Mouse (Mus musculus) bone marrow, adult 2 months (tissue): ENCODE data around the gene C2cd2. TPM values are rescaled to one million over a fixed set of nuclear protein-coding genes. Genes with fewer than 3 reads are reported as not detected.
A peak's percentile ranks its signal among the peaks of the same experiment; 100 is the strongest.
"Not testable (repeated sequence)": the region's sequence is repeated elsewhere in the genome, so short reads cannot be mapped to it uniquely, and the experiment has no call there.

Experiments used
- H3K27ac ChIP-seq: fragments of 200-500 bp; 2 replicates; pipeline ENCODE4 v1.5.1; 2012; ENCODE audit warnings: low read depth, mild to moderate bottlenecking, control low read depth, inconsistent platforms, low read length; ENCODE audit not compliant: control insufficient read depth, poor library complexity, insufficient read depth
- H3K4me1 ChIP-seq: fragments of 200-500 bp; 2 replicates; pipeline ENCODE4 v1.6.1; 2011; ENCODE audit warnings: low read length; ENCODE audit not compliant: control insufficient read depth, insufficient read depth
- H3K4me3 ChIP-seq: fragments of 200-500 bp; replicated peaks from 2 replicates; pipeline ENCODE3; 2011; ENCODE audit warnings: mild to moderate bottlenecking, low read depth, low read length, control low read depth; ENCODE audit not compliant: control insufficient read depth
- CTCF ChIP-seq: fragments of 200-500 bp; IDR thresholded peaks from 2 replicates; pipeline ENCODE4 v1.5.1; 2011; ENCODE audit warnings: low read length, control low read depth; ENCODE audit not compliant: control insufficient read depth, insufficient read depth
- POLR2A ChIP-seq: fragments of 200-500 bp; IDR thresholded peaks from 2 replicates; pipeline ENCODE4 v1.6.1; 2011; ENCODE audit warnings: low read depth, mild to moderate bottlenecking, control low read depth, low read length, borderline replicate concordance; ENCODE audit not compliant: control insufficient read depth
- WGBS: fragments of 180-500 bp; shearing (Covaris S2); methylation state at CpG from one replicate; pipeline ENCODE4 v1.1.7; 2018; 5-methylcytosine and 5-hydroxymethylcytosine counted together
- polyA plus RNA-seq: library from polyadenylated mRNA; stranded (reverse); fragments of >200 nt; gene quantifications from 2 replicates; pipeline ENCODE4 v1.2.4, GENCODE M21; 2011; ENCODE audit warnings: low replicate concordance; ENCODE audit not compliant: missing spikeins, insufficient read depth, insufficient read length

C2cd2 gene
- polyA plus RNA-seq, 1 experiment: 5.7 TPM

DNA sequence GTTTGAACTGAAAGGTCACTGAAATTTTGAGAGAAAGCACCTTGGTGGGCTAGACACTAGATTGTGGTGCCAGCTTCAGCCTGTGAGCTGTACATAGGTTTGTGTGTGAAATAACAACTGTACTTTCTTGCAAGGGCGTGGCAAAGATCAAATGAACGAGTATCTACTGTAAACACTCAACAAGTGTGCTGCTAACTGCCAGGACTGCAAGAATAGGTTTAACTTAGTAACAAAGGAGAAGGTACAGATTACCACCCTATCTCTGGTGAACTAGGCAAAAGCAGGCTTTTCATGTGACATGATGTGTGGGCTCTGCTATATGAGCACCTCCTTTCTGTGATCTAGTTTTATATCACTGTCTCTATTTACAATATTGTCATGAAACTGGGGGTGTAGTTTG, 9.1 kb downstream of the C2cd2 start:
- H3K4me3 ChIP-seq: no peak overlapping the region
- TF ChIP-seq CTCF (no peak), POLR2A (no peak)
- 70% methylated on average over 2 of the region's 2 CpGs for WGBS
- no peak overlapping the region for H3K27ac ChIP-seq
- peaks cover 4% of the 10 kb centered on the region; the same call in 1 of the 2 replicates for H3K4me1 ChIP-seq

GRCm38 (mm10) chr16:97952801-97953200, 9.6 kb downstream of the C2cd2 start:
- TF ChIP-seq POLR2A (no peak), CTCF (no peak)
- Histone ChIP-seq H3K4me3 (no peak overlapping the region), H3K4me1 (peaks cover 4% of the 10 kb centered on the region; the same call in 1 of the 2 replicates), H3K27ac (peak overlapping the region; percentile 31; the same call in 1 of the 2 replicates)
- 66% methylated on average over 9 of the region's 9 CpGs for WGBS

- Histone ChIP-seq H3K4me1 (peaks cover 4% of the 10 kb centered on the region; the same call in 1 of the 2 replicates), H3K4me3 (no peak overlapping the region), H3K27ac (peak overlapping the region; percentile 31; the same call in 1 of the 2 replicates)
- 65% methylated on average over 4 of the region's 4 CpGs for WGBS
- TF ChIP-seq CTCF (no peak), POLR2A (no peak)
These were observed 10.0 kb downstream of the C2cd2 start for GRCm38 (mm10) chr16:97952371-97952770.

- no peak overlapping the region for H3K27ac ChIP-seq
- peaks cover 4% of the 10 kb centered on the region; the same call in 1 of the 2 replicates for H3K4me1 ChIP-seq
- no peak for TF ChIP-seq POLR2A
- no peak for TF ChIP-seq CTCF
- H3K4me3 ChIP-seq: no peak overlapping the region
- WGBS: 91% methylated on average over 8 of the region's 8 CpGs
These were observed 12.3 kb downstream of the C2cd2 start for GRCm38 (mm10) chr16:97950061-97950460.

- Histone ChIP-seq H3K27ac (no peak overlapping the region), H3K4me1 (peaks cover 4% of the 10 kb centered on the region; the same call in 1 of the 2 replicates), H3K4me3 (no peak overlapping the region)
- TF ChIP-seq CTCF (no peak), POLR2A (no peak)
- WGBS: 56% methylated on average over 4 of the region's 4 CpGs
These were observed 13.6 kb downstream of the C2cd2 start for GRCm38 (mm10) chr16:97948836-97949235.

- H3K4me1 ChIP-seq, H3K27ac ChIP-seq, H3K4me3 ChIP-seq: not testable (repeated sequence)
- 25% methylated on average over 2 of the region's 2 CpGs for WGBS
These were observed 15.4 kb downstream of the C2cd2 start for GRCm38 (mm10) chr16:97946993-97947392.

DNA sequence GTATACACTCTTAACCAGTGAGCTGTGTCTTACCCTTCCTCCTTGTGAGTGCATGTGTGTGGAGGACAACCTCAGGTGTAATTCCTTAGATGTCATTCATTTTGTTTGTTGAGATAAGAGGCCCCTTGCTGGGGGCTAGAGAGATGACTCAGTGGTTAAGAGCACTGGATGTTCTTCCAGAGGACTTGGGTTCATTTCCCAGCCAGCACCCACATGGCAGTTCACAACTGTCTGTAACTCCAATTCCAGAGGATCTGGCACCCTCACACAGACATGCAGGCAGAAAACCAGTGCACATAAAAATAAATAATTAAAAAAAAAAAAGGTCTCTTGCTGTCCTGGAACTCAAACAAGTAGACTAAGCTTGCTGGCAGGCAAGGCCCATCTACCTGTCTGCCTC, 20.6 kb downstream of the C2cd2 start:
- H3K4me1 ChIP-seq: no peaks in the 10 kb centered on the region
- no peak overlapping the region for H3K27ac ChIP-seq
- no peak overlapping the region for H3K4me3 ChIP-seq
- TF ChIP-seq CTCF: no peak
- no peak for TF ChIP-seq POLR2A

- no peak overlapping the region for H3K4me3 ChIP-seq
- H3K27ac ChIP-seq: no peak overlapping the region
- TF ChIP-seq CTCF: no peak
- no peak for TF ChIP-seq POLR2A
- no peaks in the 10 kb centered on the region for H3K4me1 ChIP-seq
- 81% methylated on average over 3 of the region's 3 CpGs for WGBS
These were observed 21.9 kb downstream of the C2cd2 start for GRCm38 (mm10) chr16:97940471-97940973.

DNA sequence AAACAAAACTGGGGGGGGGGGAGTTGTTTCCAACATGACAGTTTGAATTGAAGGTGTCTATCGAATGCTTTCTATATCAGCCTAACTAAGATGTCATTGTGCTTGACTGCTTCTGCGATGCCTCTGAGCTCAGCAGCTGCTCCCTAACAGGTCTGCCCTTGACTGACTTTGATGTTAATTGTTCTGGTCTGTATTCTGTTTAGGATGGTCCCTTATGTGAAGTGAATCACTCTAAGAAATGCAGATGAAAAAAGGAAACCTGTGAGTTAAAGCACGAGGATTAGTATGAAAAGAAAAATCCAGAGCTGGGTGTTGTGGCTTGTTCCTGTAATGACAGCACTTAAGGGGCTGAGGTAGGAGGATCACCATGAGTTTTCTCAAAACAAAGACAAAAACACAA, 26.6 kb downstream of the C2cd2 start:
- no peak overlapping the region for H3K27ac ChIP-seq
- H3K4me3 ChIP-seq: no peak overlapping the region
- TF ChIP-seq POLR2A: no peak
- no peak for TF ChIP-seq CTCF
- WGBS: 83% methylated on average over 3 of the region's 3 CpGs
- H3K4me1 ChIP-seq: no peaks in the 10 kb centered on the region

DNA sequence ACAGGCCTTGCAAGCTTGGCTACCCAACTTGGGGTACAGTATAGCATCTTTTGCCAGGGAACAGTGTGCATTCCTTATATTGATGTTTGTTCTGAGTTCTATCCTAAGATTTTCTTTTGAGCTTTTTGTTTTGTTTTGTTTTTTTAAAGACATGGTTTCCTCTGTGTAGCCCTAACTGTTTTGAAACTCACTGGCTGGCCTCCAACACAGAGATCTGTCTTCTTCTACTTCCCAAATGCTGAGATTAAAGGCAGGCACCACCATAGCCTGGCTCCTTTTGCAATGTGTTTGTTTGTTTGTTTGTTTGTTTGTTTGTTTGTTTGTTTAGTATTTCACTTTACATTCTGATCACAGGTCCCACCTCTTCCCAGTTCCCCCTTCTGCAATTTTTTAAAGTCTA, 32.2 kb downstream of the C2cd2 start:
- Histone ChIP-seq H3K4me1 (no peaks in the 10 kb centered on the region; the same call in 1 of the 2 replicates), H3K4me3 (no peak overlapping the region), H3K27ac (no peak overlapping the region)
- TF ChIP-seq CTCF: no peak
- no peak for TF ChIP-seq POLR2A
